In genomic region chr7:63508079-63508478, GRCm38 (mm10) we compare ENCODE assay signal across 22 mouse cellular contexts.
A peak's percentile ranks its signal among the peaks of the same experiment; 100 is the strongest.
DNase-seq lines count a peak whose midpoint lies in the region; ATAC-seq and TF ChIP-seq lines count a peak whose summit lies in the region.
"Had no signal": no experiment of that assay in that cellular context is flagged by ENCODE, and none has a peak within 500 bp of the region (broad histone marks: within the 10 kb centered on the region; RNA-seq: fewer than 3 reads in every experiment).

No protein-coding gene starts in this region.

- H3K4me1 ChIP-seq in cerebellum, adult 2 months (ENCODE audit: control insufficient read depth, insufficient read depth, low read length), result peaks cover 49% of the 10 kb centered on the region
- H3K4me1 ChIP-seq in intestine, postnatal 0 days (replicated peaks; ENCODE audit: control insufficient read depth, insufficient read depth, low read length), result no peaks in the 10 kb centered on the region
- H3K4me1 ChIP-seq in lung, postnatal 0 days (ENCODE audit: insufficient read depth, low read depth, low read length), result no peaks in the 10 kb centered on the region
- H3K4me1 ChIP-seq: forebrain, embryonic 10.5 days; heart, embryonic 10.5 days; limb, embryonic 12.5 days; midbrain, embryonic 10.5 days; stomach, embryonic 15.5 days had no signal

- H3K9me3 ChIP-seq in intestine, postnatal 0 days (ENCODE audit: control insufficient read depth), result no peaks in the 10 kb centered on the region
- no peaks in the 10 kb centered on the region for H3K9me3 ChIP-seq in lung, postnatal 0 days (ENCODE audit: low read length)
- H3K9me3 ChIP-seq: forebrain, embryonic 10.5 days; heart, embryonic 10.5 days; limb, embryonic 12.5 days; midbrain, embryonic 10.5 days; neural tube, embryonic 15.5 days; stomach, embryonic 15.5 days had no signal

- peak; percentile 11; the same call in 1 of the 2 replicates for TF ChIP-seq POLR2A in cerebellum, adult 2 months (IDR thresholded peaks at IDR 0.05; ENCODE audit: borderline replicate concordance, insufficient read depth, low read length)

- H3K27ac ChIP-seq in cerebellum, adult 2 months (ENCODE audit: insufficient read depth, low read length), result peak overlapping the region; percentile 61; the same call in 1 of the 2 replicates
- H3K27ac ChIP-seq in intestine, postnatal 0 days (ENCODE audit: low read depth, low read length), result no peak overlapping the region
- H3K27ac ChIP-seq in lung, postnatal 0 days (ENCODE audit: low read length), result no peak overlapping the region
- H3K27ac ChIP-seq: forebrain, embryonic 10.5 days; heart, embryonic 10.5 days; limb, embryonic 12.5 days; midbrain, embryonic 10.5 days; neural tube, embryonic 15.5 days; stomach, embryonic 15.5 days had no signal

- no peaks in the 10 kb centered on the region for H3K36me3 ChIP-seq in intestine, postnatal 0 days (ENCODE audit: control insufficient read depth, insufficient read depth)
- H3K36me3 ChIP-seq in lung, postnatal 0 days (ENCODE audit: insufficient read depth, low read length), result no peaks in the 10 kb centered on the region
- H3K36me3 ChIP-seq: forebrain, embryonic 10.5 days; heart, embryonic 10.5 days; limb, embryonic 12.5 days; midbrain, embryonic 10.5 days; neural tube, embryonic 15.5 days; stomach, embryonic 15.5 days had no signal

- no peak for TF ChIP-seq CTCF in cerebellum, adult 2 months (IDR thresholded peaks at IDR 0.05; ENCODE audit: borderline replicate concordance, insufficient read depth, low read depth, low read length)
- no peak for TF ChIP-seq CTCF in intestine, postnatal 0 days (IDR thresholded peaks at IDR 0.05; ENCODE audit: low read depth)
- no peak for TF ChIP-seq CTCF in lung, postnatal 0 days (IDR thresholded peaks at IDR 0.05)

- intact Hi-C loops in heart, postnatal 36 days (cut with DNase I), result no loop called here

- no peak for ATAC-seq in intestine, postnatal 0 days
- no peak for ATAC-seq in lung, postnatal 0 days
- ATAC-seq: liver, postnatal 0 days had no signal

- H3K27me3 ChIP-seq in cerebellum, adult 2 months (ENCODE audit: control insufficient read depth, insufficient read depth, low read length), result no peaks in the 10 kb centered on the region
- H3K27me3 ChIP-seq in intestine, postnatal 0 days (replicated peaks; ENCODE audit: control insufficient read depth, insufficient read depth, low read length), result no peaks in the 10 kb centered on the region
- H3K27me3 ChIP-seq in lung, postnatal 0 days (replicated peaks; ENCODE audit: insufficient read depth, low read length), result no peaks in the 10 kb centered on the region
- H3K27me3 ChIP-seq: limb, embryonic 12.5 days; neural tube, embryonic 15.5 days; stomach, embryonic 15.5 days had no signal

- no peak overlapping the region for H3K9ac ChIP-seq in intestine, postnatal 0 days (ENCODE audit: low read depth, low read length)
- H3K9ac ChIP-seq in lung, postnatal 0 days (replicated peaks; ENCODE audit: low read depth), result no peak overlapping the region
- H3K9ac ChIP-seq: limb, embryonic 12.5 days; liver, postnatal 0 days; neural tube, embryonic 15.5 days; stomach, embryonic 15.5 days had no signal

- H3K4me3 ChIP-seq in cerebellum, adult 2 months (replicated peaks; ENCODE audit: insufficient read depth, low read depth, low read length), result no peak overlapping the region
- H3K4me3 ChIP-seq in intestine, postnatal 0 days (ENCODE audit: low read depth, low read length), result no peak overlapping the region
- no peak overlapping the region for H3K4me3 ChIP-seq in lung, postnatal 0 days (ENCODE audit: low read depth, low read length)
- H3K4me3 ChIP-seq: forebrain, embryonic 10.5 days; heart, embryonic 10.5 days; limb, embryonic 12.5 days; midbrain, embryonic 10.5 days; neural tube, embryonic 15.5 days; stomach, embryonic 15.5 days had no signal

- peak; percentile 71 for DNase-seq in heart, adult 11 months
- no peak for DNase-seq in heart, postnatal 36 days
- DNase-seq in brain, adult 2 months (ENCODE audit: low read depth, low spot score), result peak; percentile 99
- DNase-seq in cerebellum, adult 2 months, result peak; percentile 91 to 99
- peak; percentile 86 to 91 for DNase-seq in cerebellum, postnatal 25 days
- no peak for DNase-seq in lung, postnatal 0 days (ENCODE audit: low spot score)
- DNase-seq: adrenal gland, postnatal 25 days; kidney, adult 2 months; kidney, postnatal 10 days; liver, postnatal 0 days; lung, postnatal 10 days; right cerebral cortex, adult 18-20 months; thymus, adult 18-20 months; thymus, postnatal 4 days had no signal

- no peak for TF ChIP-seq EP300 in lung, postnatal 0 days (IDR thresholded peaks at IDR 0.05)

- H3K4me2 ChIP-seq in intestine, postnatal 0 days (replicated peaks; ENCODE audit: low read depth), result no peak overlapping the region
- no peak overlapping the region for H3K4me2 ChIP-seq in lung, postnatal 0 days (replicated peaks; ENCODE audit: low read depth, low read length)
- H3K4me2 ChIP-seq: limb, embryonic 12.5 days; liver, embryonic 11.5 days; neural tube, embryonic 15.5 days; stomach, embryonic 15.5 days had no signal

- 11% methylated on average over 2 of the region's 2 CpGs for WGBS in cerebellum, adult 2 months
- 91% methylated on average over 2 of the region's 2 CpGs for WGBS in intestine, postnatal 0 days
- WGBS in lung, postnatal 0 days, result 85% methylated on average over 2 of the region's 2 CpGs

Comparison
In these comparisons a context has a peak if more than half of its experiments do, and no peak if none do; other contexts are left out.
1. DNase-seq: peak in heart, adult 11 months (single experiment), brain, adult 2 months (single experiment), cerebellum, adult 2 months (2 of 2) and cerebellum, postnatal 25 days (2 of 2); none in heart, postnatal 36 days (0 of 2) and lung, postnatal 0 days (single experiment).